Mouse (Mus musculus): ENCODE data around the gene Paics. TPM values are rescaled to one million over a fixed set of nuclear protein-coding genes. Genes with fewer than 3 reads are reported as not detected.
"Not testable (repeated sequence)": the region's sequence is repeated elsewhere in the genome, so short reads cannot be mapped to it uniquely, and the experiment has no call there.

Gene Paics
- polyA plus RNA-seq (2012; rRNA removed) = 23.0 and 25.1 TPM in 2 replicates

DNA sequence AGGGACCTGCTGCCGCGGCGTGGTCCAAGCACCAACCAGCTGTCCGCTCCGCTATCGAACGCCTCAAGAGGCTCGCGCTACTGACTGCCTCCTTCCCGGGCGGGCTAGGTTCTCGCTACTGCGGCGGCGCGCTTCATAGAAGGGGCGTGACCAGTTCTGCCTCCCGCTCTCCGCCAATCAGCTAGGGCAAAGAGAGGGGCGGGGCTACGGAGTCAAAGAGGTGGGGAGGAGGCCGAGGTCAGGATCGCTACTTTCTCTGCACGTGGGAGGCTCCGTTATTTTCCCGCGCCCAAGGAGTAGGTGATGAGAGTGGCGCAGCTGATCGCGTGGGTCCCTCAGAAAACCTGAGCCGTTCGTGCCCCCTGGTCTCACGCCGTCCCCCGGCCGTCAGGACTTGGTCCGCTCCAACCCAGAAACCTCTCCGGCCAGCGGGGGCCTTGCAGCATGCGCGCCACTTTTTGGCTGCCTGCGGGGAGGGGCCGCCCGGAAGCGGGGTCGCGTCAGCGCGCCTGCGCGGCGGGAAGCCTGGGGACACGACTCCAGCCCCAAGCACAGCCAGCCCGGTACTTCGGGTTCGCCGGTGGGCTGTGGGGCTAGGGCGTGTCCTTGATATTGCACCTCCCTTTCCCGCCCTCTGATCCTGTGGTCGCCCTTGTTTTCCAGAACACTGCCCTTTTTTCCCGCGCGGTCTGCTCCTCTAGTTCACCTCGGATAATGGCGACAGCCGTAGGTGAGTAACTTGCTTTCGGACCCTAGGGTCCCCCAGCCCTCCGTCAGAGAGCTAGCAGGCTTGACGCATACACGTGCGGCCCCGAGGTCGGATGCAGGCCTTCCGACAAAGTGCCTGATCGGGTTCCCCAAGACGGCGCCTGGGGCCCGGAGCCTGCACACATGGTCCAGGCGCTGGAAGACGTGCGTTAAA lies at the start of gene Paics, which contains the start of gene Ppat:
Gene Paics, plus strand, starts transcription at position 202 of the 922 bp plus-strand sequence.
Gene Ppat, minus strand, starts transcription at position 473 of the 922 bp plus-strand sequence.
- H3K27me3 ChIP-seq (ENCODE audit: control insufficient read depth, insufficient read depth, low read length) = no peaks in the 10 kb centered on the region
- H3K27ac ChIP-seq (ENCODE audit: control insufficient read depth, insufficient read depth, low read depth, low read length) = peak within 1 kb of the TSS; percentile 94
- TF ChIP-seq CTCF (IDR thresholded peaks at IDR 0.05; ENCODE audit: control insufficient read depth, insufficient read depth, insufficient replicate concordance, low read depth, low read length) (no peak), POLR2A (IDR thresholded peaks at IDR 0.05; ENCODE audit: control insufficient read depth, low read depth, low read length) (peak; percentile 79)
- H3K36me3 ChIP-seq (ENCODE audit: control insufficient read depth, insufficient read depth, low read length) = no peaks in the 10 kb centered on the region
- peaks cover 10% of the 10 kb centered on the region for H3K4me1 ChIP-seq (ENCODE audit: control insufficient read depth, insufficient read depth, low read length)
- peak within 1 kb of the TSS; percentile 97 for H3K4me3 ChIP-seq (ENCODE audit: control insufficient read depth, low read depth, low read length)

DNA sequence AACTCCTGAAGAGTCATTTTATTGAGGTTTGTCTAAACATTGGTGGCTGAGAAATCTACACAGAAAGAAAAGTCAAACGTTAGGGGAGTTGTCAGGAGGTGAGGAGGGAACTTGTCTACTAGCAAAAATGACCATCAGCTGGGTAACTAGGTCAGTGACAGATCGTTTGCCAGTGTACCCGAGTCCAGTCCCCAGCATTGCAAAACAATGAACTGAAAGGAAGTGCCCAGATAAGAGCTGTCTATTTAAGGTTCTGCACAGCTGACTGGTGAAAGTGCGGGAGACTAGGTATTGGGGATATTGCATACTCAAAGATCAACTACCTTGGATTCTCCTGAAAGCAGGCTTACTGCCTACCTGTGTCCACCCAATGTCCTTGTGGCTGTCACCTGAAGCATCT lies 49.0 kb upstream of the Paics start:
- TF ChIP-seq POLR2A (IDR thresholded peaks at IDR 0.05; ENCODE audit: control insufficient read depth, low read depth, low read length) (no peak), CTCF (IDR thresholded peaks at IDR 0.05; ENCODE audit: control insufficient read depth, insufficient read depth, insufficient replicate concordance, low read depth, low read length) (no peak)
- Histone ChIP-seq H3K27me3 (ENCODE audit: control insufficient read depth, insufficient read depth, low read length) (no peaks in the 10 kb centered on the region), H3K27ac (ENCODE audit: control insufficient read depth, insufficient read depth, low read depth, low read length) (no peak overlapping the region), H3K4me1 (ENCODE audit: control insufficient read depth, insufficient read depth, low read length) (peaks cover 2% of the 10 kb centered on the region; the same call in 1 of the 2 replicates), H3K36me3 (ENCODE audit: control insufficient read depth, insufficient read depth, low read length) (no peaks in the 10 kb centered on the region), H3K4me3 (ENCODE audit: control insufficient read depth, low read depth, low read length) (no peak overlapping the region)

DNA sequence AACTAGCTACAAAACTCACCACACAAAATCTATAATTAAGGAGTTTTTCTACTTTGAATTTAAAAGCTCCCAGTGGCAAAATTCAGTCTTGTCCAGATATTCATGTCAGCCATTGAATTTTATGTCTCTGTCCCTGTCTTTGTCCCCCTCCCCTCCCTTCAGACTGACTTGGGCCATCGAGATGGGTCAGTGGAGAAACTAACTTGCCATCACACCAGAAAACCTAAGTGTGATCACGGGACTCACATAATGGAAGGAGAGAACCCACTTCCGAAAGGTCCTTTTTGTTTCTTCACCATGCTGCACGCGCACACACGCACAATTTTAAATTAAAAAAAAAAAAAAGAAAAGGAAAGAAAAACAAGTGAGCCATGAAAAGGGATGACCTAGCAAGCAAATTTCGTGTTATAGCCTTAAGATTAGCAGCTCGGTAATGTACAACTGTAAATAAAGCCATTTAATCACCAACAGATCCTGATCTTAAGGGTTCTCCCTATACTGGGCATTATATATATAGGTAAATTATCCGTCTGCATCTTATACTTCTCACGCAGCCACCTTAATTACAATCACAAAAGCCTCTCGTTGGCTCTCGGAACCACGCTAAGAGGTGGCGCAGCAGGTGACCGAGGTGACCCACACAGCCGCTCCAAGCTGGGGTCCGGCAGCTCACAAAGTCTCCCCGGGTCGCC lies 46.2 kb upstream of the Paics start:
- H3K4me3 ChIP-seq (ENCODE audit: control insufficient read depth, low read depth, low read length) = peak overlapping the region; percentile 99
- peak overlapping the region; percentile 40 for H3K27ac ChIP-seq (ENCODE audit: control insufficient read depth, insufficient read depth, low read depth, low read length)
- no peaks in the 10 kb centered on the region for H3K27me3 ChIP-seq (ENCODE audit: control insufficient read depth, insufficient read depth, low read length)
- TF ChIP-seq CTCF (IDR thresholded peaks at IDR 0.05; ENCODE audit: control insufficient read depth, insufficient read depth, insufficient replicate concordance, low read depth, low read length) (no peak), POLR2A (IDR thresholded peaks at IDR 0.05; ENCODE audit: control insufficient read depth, low read depth, low read length) (no peak)
- H3K36me3 ChIP-seq (ENCODE audit: control insufficient read depth, insufficient read depth, low read length) = no peaks in the 10 kb centered on the region
- peaks cover 2% of the 10 kb centered on the region; the same call in 1 of the 2 replicates for H3K4me1 ChIP-seq (ENCODE audit: control insufficient read depth, insufficient read depth, low read length)

DNA sequence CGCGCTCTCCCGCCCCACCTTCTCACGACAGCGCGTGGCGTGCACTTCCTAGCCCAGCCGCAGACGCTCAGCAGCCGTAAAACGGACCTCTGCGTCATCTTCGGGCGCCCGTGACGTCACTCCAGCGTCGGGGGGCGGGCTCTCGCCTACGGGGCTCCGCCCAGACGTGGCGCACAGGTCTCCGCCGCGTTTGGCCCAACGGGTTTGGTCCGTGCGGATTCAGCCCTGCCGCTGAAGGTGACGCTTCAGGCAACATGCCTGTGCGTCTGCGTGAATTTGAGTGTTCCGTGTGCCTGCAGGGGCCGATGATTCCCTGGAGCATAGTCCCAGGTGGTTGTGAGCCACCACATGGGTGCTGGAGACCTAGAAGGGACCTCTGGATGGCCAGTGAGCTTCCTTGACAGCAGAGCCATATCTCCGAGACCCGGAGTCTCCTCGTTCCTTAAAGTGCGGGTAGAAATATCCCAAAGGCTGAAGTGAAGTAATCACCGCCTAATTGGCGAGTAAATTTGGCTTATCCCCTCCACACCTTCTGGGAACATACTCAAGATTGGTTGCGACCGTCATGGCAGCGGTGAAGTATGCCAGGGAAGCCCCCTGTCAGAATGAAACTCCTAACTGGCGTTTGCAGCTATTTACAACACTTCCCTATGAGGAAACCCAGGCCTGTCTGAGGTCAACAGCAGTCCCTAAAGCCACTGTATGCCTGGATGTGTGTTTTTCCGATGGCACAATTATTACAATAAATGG lies 45.5 kb upstream of the Paics start, which contains the start of gene Aasdh:
Gene Aasdh, minus strand, starts transcription at position 110 of the 750 bp plus-strand sequence.
- H3K27me3 ChIP-seq (ENCODE audit: control insufficient read depth, insufficient read depth, low read length) = no peaks in the 10 kb centered on the region
- H3K27ac ChIP-seq (ENCODE audit: control insufficient read depth, insufficient read depth, low read depth, low read length) = peak within 1 kb of the TSS; percentile 98
- TF ChIP-seq CTCF (IDR thresholded peaks at IDR 0.05; ENCODE audit: control insufficient read depth, insufficient read depth, insufficient replicate concordance, low read depth, low read length) (0 out of 2 replicates have a peak, but pooled peaks have one; percentile 22), POLR2A (IDR thresholded peaks at IDR 0.05; ENCODE audit: control insufficient read depth, low read depth, low read length) (peak; percentile 100)
- H3K4me1 ChIP-seq (ENCODE audit: control insufficient read depth, insufficient read depth, low read length) = peaks cover 2% of the 10 kb centered on the region; the same call in 1 of the 2 replicates
- H3K4me3 ChIP-seq (ENCODE audit: control insufficient read depth, low read depth, low read length) = peak within 1 kb of the TSS; percentile 99
- H3K36me3 ChIP-seq (ENCODE audit: control insufficient read depth, insufficient read depth, low read length) = no peaks in the 10 kb centered on the region

DNA sequence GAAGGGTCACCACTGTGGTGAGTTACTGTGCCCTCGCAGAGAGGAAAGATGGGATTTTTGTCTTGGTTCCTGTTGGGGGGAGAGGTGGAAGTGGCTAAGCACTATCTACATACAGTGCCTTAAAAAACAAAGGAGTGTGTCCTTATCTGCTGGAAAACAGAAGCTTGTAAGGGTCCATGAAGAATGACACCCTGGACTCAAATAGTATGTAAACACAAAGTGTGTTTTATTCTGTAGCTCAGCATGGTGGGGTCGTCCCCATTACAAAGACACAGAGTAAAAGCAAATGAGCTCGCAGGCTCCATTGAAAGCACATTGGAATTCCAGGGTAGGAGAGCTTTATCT lies 45.0 kb upstream of the Paics start:
- Histone ChIP-seq H3K4me1 (ENCODE audit: control insufficient read depth, insufficient read depth, low read length) (peaks cover 2% of the 10 kb centered on the region; the same call in 1 of the 2 replicates), H3K27me3 (ENCODE audit: control insufficient read depth, insufficient read depth, low read length) (no peaks in the 10 kb centered on the region), H3K4me3 (ENCODE audit: control insufficient read depth, low read depth, low read length) (peak overlapping the region; percentile 99), H3K36me3 (ENCODE audit: control insufficient read depth, insufficient read depth, low read length) (no peaks in the 10 kb centered on the region), H3K27ac (ENCODE audit: control insufficient read depth, insufficient read depth, low read depth, low read length) (peak overlapping the region; percentile 98; the same call in 1 of the 2 replicates)
- TF ChIP-seq POLR2A (IDR thresholded peaks at IDR 0.05; ENCODE audit: control insufficient read depth, low read depth, low read length) = no peak
- no peak for TF ChIP-seq CTCF (IDR thresholded peaks at IDR 0.05; ENCODE audit: control insufficient read depth, insufficient read depth, insufficient replicate concordance, low read depth, low read length)

DNA sequence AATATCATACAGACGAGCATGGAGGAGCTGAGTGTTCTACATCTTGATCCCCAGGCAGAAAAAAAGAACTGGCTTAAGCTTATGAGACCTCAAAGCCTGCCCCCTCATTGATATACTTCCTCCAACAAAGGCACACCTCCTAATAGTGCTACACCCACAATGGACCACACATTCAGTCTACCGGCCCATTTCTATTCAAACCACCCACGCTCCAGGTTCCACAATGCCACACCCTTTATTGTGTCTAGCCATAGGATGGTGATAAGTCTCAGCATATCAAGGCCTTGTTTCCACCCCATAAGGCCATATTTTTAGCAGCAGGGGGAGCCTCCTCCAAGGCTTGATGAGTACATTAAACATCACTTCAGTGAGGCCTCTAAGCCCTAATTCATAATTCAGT lies 40.3 kb upstream of the Paics start:
- H3K36me3 ChIP-seq (ENCODE audit: control insufficient read depth, insufficient read depth, low read length) = no peaks in the 10 kb centered on the region
- no peaks in the 10 kb centered on the region for H3K4me1 ChIP-seq (ENCODE audit: control insufficient read depth, insufficient read depth, low read length)
- no peak overlapping the region for H3K4me3 ChIP-seq (ENCODE audit: control insufficient read depth, low read depth, low read length)
- H3K27me3 ChIP-seq (ENCODE audit: control insufficient read depth, insufficient read depth, low read length) = no peaks in the 10 kb centered on the region
- no peak for TF ChIP-seq CTCF (IDR thresholded peaks at IDR 0.05; ENCODE audit: control insufficient read depth, insufficient read depth, insufficient replicate concordance, low read depth, low read length)
- no peak for TF ChIP-seq POLR2A (IDR thresholded peaks at IDR 0.05; ENCODE audit: control insufficient read depth, low read depth, low read length)
- no peak overlapping the region for H3K27ac ChIP-seq (ENCODE audit: control insufficient read depth, insufficient read depth, low read depth, low read length)

DNA sequence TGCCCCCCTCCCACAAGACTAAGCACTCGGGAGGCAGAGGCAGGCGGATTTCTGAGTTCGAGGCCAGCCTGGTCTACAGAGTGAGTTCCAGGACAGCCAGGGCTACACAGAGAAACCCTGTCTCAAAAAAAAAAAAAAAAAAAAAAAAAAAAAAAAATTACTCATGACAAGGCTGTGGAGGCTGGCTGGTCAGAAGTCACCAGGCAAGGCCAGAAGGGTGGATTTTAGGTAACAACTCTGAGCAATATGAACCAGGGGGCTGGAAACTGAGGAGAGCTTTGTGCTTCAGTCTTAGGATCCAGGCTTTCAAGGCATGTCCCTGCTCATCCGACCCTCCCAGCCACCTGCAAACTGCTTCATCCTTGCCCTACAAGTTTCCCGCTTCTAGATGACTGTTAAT lies 38.6 kb upstream of the Paics start:
- H3K36me3 ChIP-seq (ENCODE audit: control insufficient read depth, insufficient read depth, low read length); H3K27ac ChIP-seq (ENCODE audit: control insufficient read depth, insufficient read depth, low read depth, low read length); H3K4me1 ChIP-seq (ENCODE audit: control insufficient read depth, insufficient read depth, low read length); H3K27me3 ChIP-seq (ENCODE audit: control insufficient read depth, insufficient read depth, low read length); H3K4me3 ChIP-seq (ENCODE audit: control insufficient read depth, low read depth, low read length): not testable (repeated sequence)
